Mouse (Mus musculus): ENCODE data around the gene Nod1. TPM values are rescaled to one million over a fixed set of nuclear protein-coding genes. Genes with fewer than 3 reads are reported as not detected.

Nod1 gene
- 2.3 and 3.0 TPM in 2 replicates for polyA plus RNA-seq (2014; fragmentation: Nextera tagmentation; extraction: Ambion mirVana)

GRCm38 (mm10) chr6:54972111-54972928, at the start of gene Nod1:
Gene Nod1, minus strand, starts transcription at chr6:54972612.
- H3K27ac ChIP-seq (ENCODE audit: low read depth, low read length): 0 out of 2 replicates have a peak within 1 kb of the TSS, but pooled peaks have one; percentile 14
- H3K9ac ChIP-seq (ENCODE audit: low read length): peak within 1 kb of the TSS; percentile 65
- H3K27me3 ChIP-seq (ENCODE audit: control insufficient read depth, insufficient read depth, low read length): 0 out of 2 replicates have a peak, but pooled peaks cover 5% of the 10 kb centered on the region
- no peaks in the 10 kb centered on the region for H3K9me3 ChIP-seq (ENCODE audit: control insufficient read depth, low read length)
- H3K4me2 ChIP-seq (ENCODE audit: low read depth): peak within 1 kb of the TSS; percentile 87
- H3K4me3 ChIP-seq (ENCODE audit: low read depth, low read length): peak within 1 kb of the TSS; percentile 56
- 2% methylated on average over 53 of the region's 53 CpGs for WGBS
- DNase-seq (ENCODE audit: low spot score): peak; percentile 72
- ATAC-seq (ENCODE audit: insufficient read depth, low FRiP score, low TSS enrichment): peak; percentile 84
- no peaks in the 10 kb centered on the region for H3K4me1 ChIP-seq (ENCODE audit: control insufficient read depth, insufficient read depth, low read length)
- H3K36me3 ChIP-seq (ENCODE audit: control insufficient read depth, insufficient read depth, low read length): no peaks in the 10 kb centered on the region

- Histone ChIP-seq H3K9me3 (ENCODE audit: control insufficient read depth, low read length) (no peaks in the 10 kb centered on the region), H3K4me1 (ENCODE audit: control insufficient read depth, insufficient read depth, low read length) (no peaks in the 10 kb centered on the region), H3K36me3 (ENCODE audit: control insufficient read depth, insufficient read depth, low read length) (no peaks in the 10 kb centered on the region), H3K4me3 (ENCODE audit: low read depth, low read length) (no peak overlapping the region), H3K9ac (ENCODE audit: low read length) (no peak overlapping the region), H3K27ac (ENCODE audit: low read depth, low read length) (no peak overlapping the region), H3K4me2 (ENCODE audit: low read depth) (no peak overlapping the region), H3K27me3 (ENCODE audit: control insufficient read depth, insufficient read depth, low read length) (no peaks in the 10 kb centered on the region)
- DNase-seq (ENCODE audit: low spot score) (no peak), ATAC-seq (ENCODE audit: insufficient read depth, low FRiP score, low TSS enrichment) (no peak)
- WGBS: 89% methylated on average over 7 of the region's 7 CpGs
These were observed 49.4 kb upstream of the Nod1 start for GRCm38 (mm10) chr6:55021806-55022205.

GRCm38 (mm10) chr6:55018417-55018816, 46.0 kb upstream of the Nod1 start:
- no peak overlapping the region for H3K9ac ChIP-seq (ENCODE audit: low read length)
- no peak overlapping the region for H3K4me3 ChIP-seq (ENCODE audit: low read depth, low read length)
- DNase-seq (ENCODE audit: low spot score) (no peak), ATAC-seq (ENCODE audit: insufficient read depth, low FRiP score, low TSS enrichment) (no peak)
- no peak overlapping the region for H3K27ac ChIP-seq (ENCODE audit: low read depth, low read length)
- no peaks in the 10 kb centered on the region for H3K36me3 ChIP-seq (ENCODE audit: control insufficient read depth, insufficient read depth, low read length)
- no peaks in the 10 kb centered on the region for H3K27me3 ChIP-seq (ENCODE audit: control insufficient read depth, insufficient read depth, low read length)
- H3K9me3 ChIP-seq (ENCODE audit: control insufficient read depth, low read length): 0 out of 2 replicates have a peak, but pooled peaks cover 3% of the 10 kb centered on the region
- no peaks in the 10 kb centered on the region for H3K4me1 ChIP-seq (ENCODE audit: control insufficient read depth, insufficient read depth, low read length)
- no peak overlapping the region for H3K4me2 ChIP-seq (ENCODE audit: low read depth)
- 79% methylated on average over 2 of the region's 2 CpGs for WGBS

- Histone ChIP-seq H3K27me3 (ENCODE audit: control insufficient read depth, insufficient read depth, low read length) (no peaks in the 10 kb centered on the region), H3K27ac (ENCODE audit: low read depth, low read length) (no peak overlapping the region), H3K9ac (ENCODE audit: low read length) (no peak overlapping the region), H3K4me1 (ENCODE audit: control insufficient read depth, insufficient read depth, low read length) (no peaks in the 10 kb centered on the region), H3K9me3 (ENCODE audit: control insufficient read depth, low read length) (0 out of 2 replicates have a peak, but pooled peaks cover 3% of the 10 kb centered on the region), H3K36me3 (ENCODE audit: control insufficient read depth, insufficient read depth, low read length) (no peaks in the 10 kb centered on the region), H3K4me2 (ENCODE audit: low read depth) (no peak overlapping the region), H3K4me3 (ENCODE audit: low read depth, low read length) (no peak overlapping the region)
- ATAC-seq (ENCODE audit: insufficient read depth, low FRiP score, low TSS enrichment): no peak
- WGBS: 31% methylated on average over 15 of the region's 15 CpGs
- DNase-seq (ENCODE audit: low spot score): peak; percentile 73
These were observed 44.5 kb upstream of the Nod1 start for GRCm38 (mm10) chr6:55016710-55017583.

GRCm38 (mm10) chr6:55016236-55016635, 43.8 kb upstream of the Nod1 start:
- 20% methylated on average over 5 of the region's 5 CpGs for WGBS
- Histone ChIP-seq H3K27me3 (ENCODE audit: control insufficient read depth, insufficient read depth, low read length) (no peaks in the 10 kb centered on the region), H3K27ac (ENCODE audit: low read depth, low read length) (no peak overlapping the region), H3K4me1 (ENCODE audit: control insufficient read depth, insufficient read depth, low read length) (no peaks in the 10 kb centered on the region), H3K9ac (ENCODE audit: low read length) (no peak overlapping the region), H3K4me3 (ENCODE audit: low read depth, low read length) (no peak overlapping the region), H3K9me3 (ENCODE audit: control insufficient read depth, low read length) (0 out of 2 replicates have a peak, but pooled peaks cover 3% of the 10 kb centered on the region), H3K4me2 (ENCODE audit: low read depth) (no peak overlapping the region), H3K36me3 (ENCODE audit: control insufficient read depth, insufficient read depth, low read length) (no peaks in the 10 kb centered on the region)
- DNase-seq (ENCODE audit: low spot score): peak; percentile 35
- no peak for ATAC-seq (ENCODE audit: insufficient read depth, low FRiP score, low TSS enrichment)

GRCm38 (mm10) chr6:55014184-55014583, 41.8 kb upstream of the Nod1 start:
- Histone ChIP-seq H3K27ac (ENCODE audit: low read depth, low read length) (no peak overlapping the region), H3K27me3 (ENCODE audit: control insufficient read depth, insufficient read depth, low read length) (no peaks in the 10 kb centered on the region), H3K4me3 (ENCODE audit: low read depth, low read length) (no peak overlapping the region), H3K4me2 (ENCODE audit: low read depth) (no peak overlapping the region), H3K4me1 (ENCODE audit: control insufficient read depth, insufficient read depth, low read length) (peaks cover 5% of the 10 kb centered on the region; the same call in 1 of the 2 replicates), H3K36me3 (ENCODE audit: control insufficient read depth, insufficient read depth, low read length) (no peaks in the 10 kb centered on the region), H3K9me3 (ENCODE audit: control insufficient read depth, low read length) (0 out of 2 replicates have a peak, but pooled peaks cover 3% of the 10 kb centered on the region), H3K9ac (ENCODE audit: low read length) (no peak overlapping the region)
- 92% methylated on average over 3 of the region's 3 CpGs for WGBS
- ATAC-seq (ENCODE audit: insufficient read depth, low FRiP score, low TSS enrichment) (no peak), DNase-seq (ENCODE audit: low spot score) (no peak)

- H3K36me3 ChIP-seq (ENCODE audit: control insufficient read depth, insufficient read depth, low read length): no peaks in the 10 kb centered on the region
- peaks cover 5% of the 10 kb centered on the region; the same call in 1 of the 2 replicates for H3K4me1 ChIP-seq (ENCODE audit: control insufficient read depth, insufficient read depth, low read length)
- 0 out of 2 replicates have a peak, but pooled peaks cover 3% of the 10 kb centered on the region for H3K9me3 ChIP-seq (ENCODE audit: control insufficient read depth, low read length)
- no peak for ATAC-seq (ENCODE audit: insufficient read depth, low FRiP score, low TSS enrichment)
- no peaks in the 10 kb centered on the region for H3K27me3 ChIP-seq (ENCODE audit: control insufficient read depth, insufficient read depth, low read length)
- no peak for DNase-seq (ENCODE audit: low spot score)
- H3K9ac ChIP-seq (ENCODE audit: low read length): no peak overlapping the region
- H3K27ac ChIP-seq (ENCODE audit: low read depth, low read length): no peak overlapping the region
- WGBS: 84% methylated on average over 7 of the region's 7 CpGs
- H3K4me3 ChIP-seq (ENCODE audit: low read depth, low read length): no peak overlapping the region
- H3K4me2 ChIP-seq (ENCODE audit: low read depth): no peak overlapping the region
These were observed 40.1 kb upstream of the Nod1 start for GRCm38 (mm10) chr6:55012516-55012915.

GRCm38 (mm10) chr6:55010330-55011091, 38.1 kb upstream of the Nod1 start:
- Histone ChIP-seq H3K27me3 (ENCODE audit: control insufficient read depth, insufficient read depth, low read length) (no peaks in the 10 kb centered on the region), H3K36me3 (ENCODE audit: control insufficient read depth, insufficient read depth, low read length) (no peaks in the 10 kb centered on the region), H3K4me3 (ENCODE audit: low read depth, low read length) (no peak overlapping the region), H3K4me2 (ENCODE audit: low read depth) (no peak overlapping the region; the same call in 1 of the 2 replicates), H3K4me1 (ENCODE audit: control insufficient read depth, insufficient read depth, low read length) (peaks cover 5% of the 10 kb centered on the region; the same call in 1 of the 2 replicates), H3K9ac (ENCODE audit: low read length) (no peak overlapping the region), H3K9me3 (ENCODE audit: control insufficient read depth, low read length) (0 out of 2 replicates have a peak, but pooled peaks cover 3% of the 10 kb centered on the region), H3K27ac (ENCODE audit: low read depth, low read length) (0 out of 2 replicates have a peak overlapping the region, but pooled peaks have one; percentile 3)
- DNase-seq (ENCODE audit: low spot score) (no peak), ATAC-seq (ENCODE audit: insufficient read depth, low FRiP score, low TSS enrichment) (peak; percentile 36)
- 65% methylated on average over 4 of the region's 4 CpGs for WGBS

Measured in neural tube, embryonic 11.5 days (tissue).